Mouse (Mus musculus) midbrain, embryonic 15.5 days (tissue): ENCODE data around the gene Wdfy3. TPM values are rescaled to one million over a fixed set of nuclear protein-coding genes. Genes with fewer than 3 reads are reported as not detected.
A peak's percentile ranks its signal among the peaks of the same experiment; 100 is the strongest.

Source experiments
- ATAC-seq: fragments of 200-750 bp; cut with Nextera tagmentation; replicated peaks from 2 replicates; pipeline ENCODE4 v1.8.0; 2017; ENCODE audit warnings: moderate TSS enrichment
- H3K27ac ChIP-seq: fragments of 300-500 bp; sonication (generic); 2 replicates; pipeline ENCODE4 v1.5.1; 2015; ENCODE audit warnings: mild to moderate bottlenecking, inconsistent platforms
- H3K27me3 ChIP-seq: fragments of 300-500 bp; sonication (generic); replicated peaks from 2 replicates; pipeline ENCODE4 v1.6.1; 2015; ENCODE audit warnings: inconsistent platforms
- H3K36me3 ChIP-seq: fragments of 300-500 bp; sonication (generic); replicated peaks from 2 replicates; pipeline ENCODE4 v1.6.1; 2015; ENCODE audit warnings: inconsistent platforms
- H3K4me1 ChIP-seq: fragments of 300-500 bp; sonication (generic); 2 replicates; pipeline ENCODE4 v1.6.1; 2015; ENCODE audit warnings: inconsistent platforms
- H3K4me2 ChIP-seq: fragments of 300-500 bp; sonication (generic); 2 replicates; pipeline ENCODE4 v1.6.1; 2015; ENCODE audit warnings: inconsistent platforms, mild to moderate bottlenecking, moderate library complexity
- H3K4me3 ChIP-seq: fragments of 300-500 bp; sonication (generic); 2 replicates; pipeline ENCODE4 v1.5.1; 2015; ENCODE audit warnings: mild to moderate bottlenecking, inconsistent platforms
- H3K9ac ChIP-seq: fragments of 300-500 bp; sonication (generic); 2 replicates; pipeline ENCODE4 v1.6.1; 2015; ENCODE audit warnings: mild to moderate bottlenecking, inconsistent platforms
- H3K9me3 ChIP-seq: fragments of 300-500 bp; sonication (generic); 2 replicates; pipeline ENCODE4 v1.6.1; 2016; ENCODE audit warnings: inconsistent platforms
- WGBS: fragments of 180-500 bp; shearing (Covaris S2); methylation state at CpG from one replicate; pipeline ENCODE4 v1.1.7; 2015; ENCODE audit warnings: mixed read lengths; 5-methylcytosine and 5-hydroxymethylcytosine counted together
- polyA plus RNA-seq: library from polyadenylated mRNA; unstranded; fragments of >200 nt; fragmentation: Nextera tagmentation; extraction: Ambion mirVana; gene quantifications from 2 replicates; pipeline ENCODE4 v1.2.1, GENCODE M21; 2015

Wdfy3 gene
- polyA plus RNA-seq, 1 experiment from 2014 or later, result 33.5 TPM

GRCm38 (mm10) chr5:102014235-102014634 lies 55.5 kb downstream of the Wdfy3 start:
- Histone ChIP-seq H3K36me3 (no peaks in the 10 kb centered on the region), H3K27ac (no peak overlapping the region), H3K27me3 (no peaks in the 10 kb centered on the region), H3K4me3 (no peak overlapping the region), H3K4me1 (0 out of 2 replicates have a peak, but pooled peaks cover 6% of the 10 kb centered on the region), H3K9ac (no peak overlapping the region), H3K9me3 (no peaks in the 10 kb centered on the region), H3K4me2 (no peak overlapping the region)
- ATAC-seq, result peak; percentile 63
- WGBS, result 64% methylated on average over 8 of the region's 8 CpGs

DNA sequence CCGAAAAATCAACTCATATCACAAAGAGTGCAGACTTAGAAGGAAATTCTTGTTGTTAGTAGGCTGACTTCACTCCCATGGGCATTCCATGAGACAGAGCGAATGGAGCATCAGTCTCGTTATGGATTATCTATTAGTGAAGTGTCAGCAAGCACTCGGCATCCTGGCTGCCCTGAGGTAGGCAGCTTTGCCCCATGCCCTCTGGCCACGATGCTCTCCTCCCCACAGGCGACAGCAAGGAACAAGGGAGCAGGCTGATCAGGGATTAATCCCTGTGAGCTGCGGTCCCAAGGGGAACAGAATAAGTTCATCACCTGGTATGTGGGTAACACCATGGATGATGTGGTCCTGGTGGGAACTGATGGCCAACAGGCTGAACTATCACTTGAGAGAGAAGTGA lies 55.9 kb downstream of the Wdfy3 start:
- Histone ChIP-seq H3K4me1 (0 out of 2 replicates have a peak, but pooled peaks cover 6% of the 10 kb centered on the region), H3K27me3 (no peaks in the 10 kb centered on the region), H3K9ac (no peak overlapping the region), H3K4me3 (no peak overlapping the region), H3K9me3 (no peaks in the 10 kb centered on the region), H3K4me2 (no peak overlapping the region), H3K27ac (no peak overlapping the region), H3K36me3 (no peaks in the 10 kb centered on the region)
- peak; percentile 46 for ATAC-seq
- 79% methylated on average over 7 of the region's 7 CpGs for WGBS

GRCm38 (mm10) chr5:102010961-102011360 lies 58.8 kb downstream of the Wdfy3 start:
- no peak for ATAC-seq
- WGBS, result 93% methylated on average over 2 of the region's 2 CpGs
- no peaks in the 10 kb centered on the region for H3K36me3 ChIP-seq

GRCm38 (mm10) chr5:102009606-102010005 lies 60.1 kb downstream of the Wdfy3 start:
- no peak overlapping the region for H3K9ac ChIP-seq

More at GRCm38 (mm10) chr5:102010961-102011360, 58.8 kb downstream of the Wdfy3 start:
- Histone ChIP-seq H3K4me3 (no peak overlapping the region), H3K4me2 (no peak overlapping the region), H3K27me3 (no peaks in the 10 kb centered on the region), H3K27ac (no peak overlapping the region), H3K4me1 (no peaks in the 10 kb centered on the region), H3K9ac (no peak overlapping the region), H3K9me3 (no peaks in the 10 kb centered on the region)

DNA sequence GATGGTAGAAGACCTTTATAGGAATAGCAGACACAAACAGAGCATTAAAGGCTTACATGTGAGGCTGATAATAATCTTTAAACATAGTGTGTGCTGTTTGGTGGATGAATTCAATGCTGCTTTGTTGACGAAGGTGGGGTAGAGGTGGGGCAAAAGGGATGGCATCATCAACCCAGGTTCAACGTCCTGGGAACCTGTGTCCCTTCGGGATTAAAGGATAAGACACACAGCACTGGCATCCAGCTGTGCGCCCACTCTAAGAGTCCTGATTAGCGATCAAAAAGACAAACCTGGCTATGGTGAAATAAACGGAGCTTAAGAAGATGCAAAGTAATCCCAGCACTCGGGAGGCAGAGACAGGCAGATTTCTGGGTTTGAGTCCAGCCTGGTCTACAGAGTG lies 61.0 kb downstream of the Wdfy3 start:
- Histone ChIP-seq H3K4me2 (no peak overlapping the region), H3K27ac (no peak overlapping the region), H3K4me1 (no peaks in the 10 kb centered on the region), H3K4me3 (no peak overlapping the region), H3K36me3 (no peaks in the 10 kb centered on the region), H3K9me3 (no peaks in the 10 kb centered on the region), H3K9ac (no peak overlapping the region), H3K27me3 (no peaks in the 10 kb centered on the region)
- WGBS, result 80% methylated on average over 7 of the region's 7 CpGs
- ATAC-seq, result no peak

More at GRCm38 (mm10) chr5:102009606-102010005, 60.1 kb downstream of the Wdfy3 start:
- WGBS, result 89% methylated on average over 6 of the region's 6 CpGs
- no peaks in the 10 kb centered on the region for H3K36me3 ChIP-seq
- H3K4me2 ChIP-seq, result no peak overlapping the region
- no peaks in the 10 kb centered on the region for H3K9me3 ChIP-seq
- no peak for ATAC-seq
- H3K4me3 ChIP-seq, result no peak overlapping the region
- H3K27me3 ChIP-seq, result no peaks in the 10 kb centered on the region
- no peak overlapping the region for H3K27ac ChIP-seq
- H3K4me1 ChIP-seq, result no peaks in the 10 kb centered on the region

DNA sequence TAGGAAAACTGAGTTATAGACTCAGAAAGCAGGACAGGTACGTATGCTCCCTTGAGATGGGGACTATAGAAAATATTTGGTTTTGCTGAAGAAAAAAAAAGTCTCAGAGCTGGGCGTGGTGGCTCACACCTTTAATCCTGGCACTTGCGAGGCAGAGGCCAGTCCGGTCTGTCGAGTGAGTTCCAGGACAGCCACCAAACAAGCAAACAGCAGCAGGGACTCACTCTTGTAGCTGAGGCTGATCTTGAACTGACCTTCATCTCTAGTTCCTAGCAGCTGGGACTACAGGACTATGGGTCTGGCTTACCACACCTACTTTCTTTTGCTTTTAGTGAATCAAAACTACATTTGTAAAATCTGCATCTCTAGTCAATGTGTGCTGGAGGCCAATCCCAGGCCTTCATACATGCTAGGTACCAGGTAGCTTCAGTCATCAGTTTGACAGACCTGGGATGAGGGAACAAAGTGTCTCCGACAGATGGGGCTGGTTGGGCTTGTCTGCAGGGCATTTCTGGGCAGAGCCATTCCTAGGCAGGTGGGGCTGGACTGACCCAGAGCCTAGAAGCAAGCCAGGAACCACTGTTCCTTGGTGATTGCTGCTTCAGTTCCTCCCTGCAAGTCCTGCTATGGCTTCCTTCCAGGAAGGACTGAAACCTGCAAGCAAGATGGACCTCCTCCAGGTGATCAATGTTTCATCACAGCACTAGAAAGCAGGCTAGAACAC lies 63.3 kb downstream of the Wdfy3 start:
- WGBS, result 93% methylated on average over 6 of the region's 6 CpGs
- no peak for ATAC-seq
- Histone ChIP-seq H3K9ac (no peak overlapping the region), H3K4me3 (no peak overlapping the region), H3K27ac (no peak overlapping the region), H3K4me1 (no peaks in the 10 kb centered on the region; the same call in 1 of the 2 replicates), H3K4me2 (no peak overlapping the region), H3K27me3 (no peaks in the 10 kb centered on the region), H3K9me3 (no peaks in the 10 kb centered on the region), H3K36me3 (no peaks in the 10 kb centered on the region)

DNA sequence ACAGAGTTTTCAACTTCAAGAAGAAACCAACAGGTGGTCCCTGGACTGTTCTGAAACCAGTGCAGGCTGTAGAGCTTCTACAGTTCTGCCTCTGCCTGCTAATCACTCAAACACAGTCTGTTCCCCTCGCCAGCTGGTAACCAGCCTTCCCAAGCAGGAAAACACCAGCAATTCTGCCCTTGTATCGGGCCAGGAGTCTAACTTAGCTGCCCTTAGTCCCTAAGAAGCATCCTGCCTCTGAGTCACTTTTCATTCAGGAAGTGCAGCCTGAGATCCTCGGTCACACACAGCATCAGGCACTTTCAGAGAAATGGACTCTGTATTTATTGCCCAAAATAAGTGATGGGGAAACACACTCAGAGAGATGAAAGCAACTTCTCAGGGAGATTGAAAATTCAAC lies 66.3 kb downstream of the Wdfy3 start:
- no peak overlapping the region for H3K27ac ChIP-seq
- no peak for ATAC-seq
- 85% methylated on average over 3 of the region's 3 CpGs for WGBS
- no peaks in the 10 kb centered on the region for H3K9me3 ChIP-seq
- H3K36me3 ChIP-seq, result no peaks in the 10 kb centered on the region
- H3K9ac ChIP-seq, result no peak overlapping the region
- H3K4me1 ChIP-seq, result peaks cover 4% of the 10 kb centered on the region; the same call in 1 of the 2 replicates
- H3K4me2 ChIP-seq, result no peak overlapping the region
- no peaks in the 10 kb centered on the region for H3K27me3 ChIP-seq
- H3K4me3 ChIP-seq, result no peak overlapping the region

- Histone ChIP-seq H3K9me3 (no peaks in the 10 kb centered on the region), H3K27ac (no peak overlapping the region), H3K4me2 (no peak overlapping the region), H3K36me3 (no peaks in the 10 kb centered on the region), H3K4me1 (peaks cover 4% of the 10 kb centered on the region; the same call in 1 of the 2 replicates), H3K27me3 (no peaks in the 10 kb centered on the region), H3K4me3 (no peak overlapping the region), H3K9ac (no peak overlapping the region)
- no peak for ATAC-seq
- WGBS, result 88% methylated on average over 8 of the region's 8 CpGs
Observed at GRCm38 (mm10) chr5:102001026-102001425, 68.7 kb downstream of the Wdfy3 start.

DNA sequence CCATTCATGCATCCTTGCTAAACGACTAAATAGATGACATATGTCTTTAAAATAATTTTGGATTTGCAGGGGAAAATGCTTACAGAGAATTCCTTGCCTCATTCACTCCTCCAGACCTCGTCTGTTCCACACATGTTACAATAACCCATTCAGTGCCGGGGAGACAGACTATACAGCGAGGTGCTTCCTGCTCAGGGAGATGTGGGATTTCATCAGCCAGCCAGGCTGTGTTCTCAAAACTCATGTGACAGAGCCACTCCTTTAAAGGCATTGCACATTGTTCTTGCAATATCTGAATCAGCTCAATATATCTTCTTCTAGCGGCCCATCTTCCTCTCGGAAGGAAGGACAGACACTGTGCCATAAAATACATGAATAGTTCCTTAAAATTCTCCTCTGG lies 70.8 kb downstream of the Wdfy3 start:
- no peaks in the 10 kb centered on the region for H3K9me3 ChIP-seq
- no peak overlapping the region for H3K9ac ChIP-seq
- WGBS, result 83% methylated on average over 6 of the region's 6 CpGs
- no peaks in the 10 kb centered on the region for H3K27me3 ChIP-seq
- H3K4me3 ChIP-seq, result no peak overlapping the region
- ATAC-seq, result no peak
- no peak overlapping the region for H3K4me2 ChIP-seq
- no peaks in the 10 kb centered on the region for H3K36me3 ChIP-seq
- peaks cover 4% of the 10 kb centered on the region; the same call in 1 of the 2 replicates for H3K4me1 ChIP-seq
- H3K27ac ChIP-seq, result no peak overlapping the region

- H3K9ac ChIP-seq, result no peak overlapping the region
- no peak overlapping the region for H3K27ac ChIP-seq
- H3K4me3 ChIP-seq, result no peak overlapping the region
- H3K4me2 ChIP-seq, result no peak overlapping the region
- H3K27me3 ChIP-seq, result no peaks in the 10 kb centered on the region
- 93% methylated on average over 11 of the region's 11 CpGs for WGBS
- H3K4me1 ChIP-seq, result 0 out of 2 replicates have a peak, but pooled peaks cover 6% of the 10 kb centered on the region
- ATAC-seq, result no peak
- no peaks in the 10 kb centered on the region for H3K36me3 ChIP-seq
- no peaks in the 10 kb centered on the region for H3K9me3 ChIP-seq
Observed at GRCm38 (mm10) chr5:101996036-101996735, 73.5 kb downstream of the Wdfy3 start.

GRCm38 (mm10) chr5:101995451-101995995 lies 74.2 kb downstream of the Wdfy3 start:
- Histone ChIP-seq H3K27ac (no peak overlapping the region), H3K36me3 (no peaks in the 10 kb centered on the region), H3K27me3 (no peaks in the 10 kb centered on the region), H3K9me3 (no peaks in the 10 kb centered on the region), H3K4me1 (0 out of 2 replicates have a peak, but pooled peaks cover 6% of the 10 kb centered on the region), H3K9ac (no peak overlapping the region), H3K4me2 (no peak overlapping the region), H3K4me3 (no peak overlapping the region)
- WGBS, result 84% methylated on average over 3 of the region's 3 CpGs
- ATAC-seq, result no peak

DNA sequence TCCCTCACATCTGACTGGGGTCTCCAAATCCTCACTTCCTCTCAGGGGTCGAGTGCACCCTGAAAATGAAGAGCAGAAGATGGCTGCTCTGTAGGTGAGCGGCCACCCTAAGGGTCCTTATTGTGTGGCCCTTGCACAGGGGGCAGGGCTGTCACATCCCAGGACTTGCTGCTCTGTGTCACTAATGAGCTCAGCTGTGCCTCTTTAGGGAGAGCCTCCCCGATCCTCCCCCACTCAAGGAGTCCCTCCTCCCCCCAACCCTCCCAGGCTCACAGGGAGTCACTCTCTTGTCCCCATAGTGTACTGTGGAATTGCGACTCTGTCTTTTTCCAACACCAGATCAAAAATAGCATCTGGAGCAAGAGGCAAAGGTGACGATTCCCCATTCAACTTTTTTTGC lies 75.7 kb downstream of the Wdfy3 start:
- H3K27ac ChIP-seq, result no peak overlapping the region
- no peaks in the 10 kb centered on the region for H3K27me3 ChIP-seq
- WGBS, result 41% methylated on average over 5 of the region's 5 CpGs
- 0 out of 2 replicates have a peak, but pooled peaks cover 2% of the 10 kb centered on the region for H3K4me1 ChIP-seq
- 0 out of 2 replicates have a peak, but pooled peaks have one; percentile 37 for ATAC-seq
- H3K4me3 ChIP-seq, result no peak overlapping the region
- H3K36me3 ChIP-seq, result no peaks in the 10 kb centered on the region
- H3K9ac ChIP-seq, result no peak overlapping the region
- H3K4me2 ChIP-seq, result no peak overlapping the region
- no peaks in the 10 kb centered on the region for H3K9me3 ChIP-seq
